Mouse (Mus musculus) cortical plate, adult 2 months (tissue): ENCODE results near the gene Ccdc40. TPM values are rescaled to one million over a fixed set of nuclear protein-coding genes. Genes with fewer than 3 reads are reported as not detected.

ENCODE experiments used
- H3K27ac ChIP-seq: fragments of 200-500 bp; 2 replicates; pipeline ENCODE4 v1.5.1; 2012; ENCODE audit warnings: low read length, control low read depth, inconsistent platforms; ENCODE audit not compliant: insufficient read depth
- H3K4me1 ChIP-seq: fragments of 200-500 bp; 2 replicates; pipeline ENCODE4 v1.6.1; 2011; ENCODE audit warnings: low read length; ENCODE audit not compliant: control insufficient read depth, insufficient read depth
- H3K4me3 ChIP-seq: fragments of 200-500 bp; 2 replicates; pipeline ENCODE4 v1.5.1; 2011; ENCODE audit warnings: mild to moderate bottlenecking, low read length, control low read depth; ENCODE audit not compliant: insufficient read depth
- CTCF ChIP-seq: fragments of 200-500 bp; IDR thresholded peaks from 2 replicates; pipeline ENCODE4 v1.5.1; 2011; ENCODE audit warnings: mild to moderate bottlenecking, control low read depth, low read length; ENCODE audit not compliant: insufficient read depth; ENCODE audit errors: extremely low read depth
- POLR2A ChIP-seq: fragments of 200-500 bp; IDR thresholded peaks from 2 replicates; pipeline ENCODE4 v1.6.1; 2011; ENCODE audit warnings: mild to moderate bottlenecking, low read length, control low read depth; ENCODE audit not compliant: insufficient read depth; ENCODE audit errors: extremely low read depth
- polyA plus RNA-seq: library from polyadenylated mRNA; depleted of rRNA; stranded (reverse); fragments of >200 nt; gene quantifications from 2 replicates; pipeline ENCODE4 v1.2.3, GENCODE M21; 2012; rRNA removed

Ccdc40 gene
- 1.4 TPM in 2 replicates for polyA plus RNA-seq

- peak within 1 kb of the TSS; percentile 32 for H3K4me3 ChIP-seq
- H3K4me1 ChIP-seq = no peaks in the 10 kb centered on the region
- no peak within 1 kb of the TSS; the same call in 1 of the 2 replicates for H3K27ac ChIP-seq
- no peak for TF ChIP-seq CTCF
Measured at GRCm38 (mm10) chr11:119228091-119228781, at the start of gene Ccdc40, which contains the start of gene Tbc1d16. Gene Ccdc40 (plus strand): TSS chr11:119228572. Gene Tbc1d16 (minus strand): TSS chr11:119228499.

GRCm38 (mm10) chr11:119180824-119181582, 47.4 kb upstream of the Ccdc40 start:
- TF ChIP-seq CTCF = no peak
- TF ChIP-seq POLR2A = no peak
- no peak overlapping the region for H3K4me3 ChIP-seq
- H3K27ac ChIP-seq = no peak overlapping the region
- H3K4me1 ChIP-seq = no peaks in the 10 kb centered on the region

- Histone ChIP-seq H3K4me3 (no peak overlapping the region), H3K4me1 (no peaks in the 10 kb centered on the region), H3K27ac (no peak overlapping the region)
- TF ChIP-seq CTCF = no peak
Measured at GRCm38 (mm10) chr11:119181861-119182395, 46.4 kb upstream of the Ccdc40 start.

- TF ChIP-seq POLR2A (no peak), CTCF (no peak)
- H3K4me1 ChIP-seq = no peaks in the 10 kb centered on the region
- no peak overlapping the region for H3K27ac ChIP-seq
- no peak overlapping the region for H3K4me3 ChIP-seq
Measured at GRCm38 (mm10) chr11:119183684-119184310, 44.6 kb upstream of the Ccdc40 start.

- Histone ChIP-seq H3K27ac (no peak overlapping the region), H3K4me1 (no peaks in the 10 kb centered on the region), H3K4me3 (no peak overlapping the region)
- no peak for TF ChIP-seq CTCF
- TF ChIP-seq POLR2A = no peak
Measured at GRCm38 (mm10) chr11:119186381-119186780, 42.0 kb upstream of the Ccdc40 start.

GRCm38 (mm10) chr11:119186989-119187799, 41.2 kb upstream of the Ccdc40 start:
- Histone ChIP-seq H3K4me3 (no peak overlapping the region), H3K4me1 (no peaks in the 10 kb centered on the region), H3K27ac (no peak overlapping the region)
- TF ChIP-seq CTCF (peak; percentile 68), POLR2A (no peak)

GRCm38 (mm10) chr11:119187800-119188197, 40.6 kb upstream of the Ccdc40 start:
- Histone ChIP-seq H3K4me3 (no peak overlapping the region), H3K4me1 (no peaks in the 10 kb centered on the region), H3K27ac (no peak overlapping the region)
- TF ChIP-seq CTCF = no peak
- no peak for TF ChIP-seq POLR2A

GRCm38 (mm10) chr11:119188389-119188788, 40.0 kb upstream of the Ccdc40 start:
- H3K4me1 ChIP-seq = no peaks in the 10 kb centered on the region
- TF ChIP-seq POLR2A (no peak), CTCF (no peak)
- H3K27ac ChIP-seq = no peak overlapping the region
- no peak overlapping the region for H3K4me3 ChIP-seq

GRCm38 (mm10) chr11:119189319-119189718, 39.1 kb upstream of the Ccdc40 start:
- Histone ChIP-seq H3K4me1 (no peaks in the 10 kb centered on the region), H3K4me3 (no peak overlapping the region), H3K27ac (no peak overlapping the region)
- TF ChIP-seq POLR2A (no peak), CTCF (no peak)
